Mouse (Mus musculus) MEL (cell line): Measurements from ENCODE around the gene Tnmd. TPM values are rescaled to one million over a fixed set of nuclear protein-coding genes. Genes with fewer than 3 reads are reported as not detected.
A peak's percentile ranks its signal among the peaks of the same experiment; 100 is the strongest.

Experiments used
- DNase-seq: peaks from one replicate; pipeline ENCODE4 v3.0.0; 2011; ENCODE audit warnings: low read depth, low spot score
- H3K27ac ChIP-seq: 2 replicates; pipeline ENCODE4 v1.5.1; 2012; ENCODE audit warnings: low read depth, mild to moderate bottlenecking, control low read depth, low read length, moderate library complexity; ENCODE audit not compliant: control insufficient read depth
- H3K27me3 ChIP-seq, 2 experiments: fragments of 150-350 bp in 1 of 2; sonication (generic) in 1 of 2; 2 replicates each; pipeline ENCODE4 v1.6.1; 2012; ENCODE audit warnings: low read length in 2 of 2, mild to moderate bottlenecking in 2 of 2, improper control_type of control experiment in 1 of 2, moderate library complexity in 1 of 2; ENCODE audit not compliant: insufficient read depth in 2 of 2, control insufficient read depth in 1 of 2
- H3K36me3 ChIP-seq, 2 experiments: 2 replicates each; pipeline ENCODE4 v1.6.1; 2012 to 2014; ENCODE audit warnings: low read length in 2 of 2, improper control_type of control experiment in 1 of 2, inconsistent platforms in 1 of 2, mild to moderate bottlenecking in 1 of 2; ENCODE audit not compliant: insufficient read depth in 2 of 2, control insufficient read depth in 1 of 2
- H3K4me1 ChIP-seq, 2 experiments: fragments of 150-350 bp in 1 of 2; sonication (generic) in 1 of 2; 2 replicates each; pipeline ENCODE4 v1.6.1; 2012; ENCODE audit warnings: low read length in 2 of 2, improper control_type of control experiment in 1 of 2, mild to moderate bottlenecking in 1 of 2; ENCODE audit not compliant: insufficient read depth in 2 of 2, control insufficient read depth in 1 of 2
- H3K4me3 ChIP-seq, 2 experiments: fragments of 150-350 bp in 1 of 2; sonication (generic) in 1 of 2; 2 replicates each; pipeline ENCODE4 v1.5.1; 2012; ENCODE audit warnings: low read depth in 2 of 2, low read length in 2 of 2, mild to moderate bottlenecking in 2 of 2, moderate library complexity in 2 of 2, control low read depth in 1 of 2, improper control_type of control experiment in 1 of 2; ENCODE audit not compliant: control insufficient read depth in 1 of 2, insufficient read depth in 1 of 2
- H3K79me2 ChIP-seq: 2 replicates; pipeline ENCODE4 v1.6.1; 2012; ENCODE audit warnings: mild to moderate bottlenecking, low read length, moderate library complexity; ENCODE audit not compliant: control insufficient read depth, poor library complexity, insufficient read depth
- H3K9ac ChIP-seq: 2 replicates; pipeline ENCODE4 v1.6.1; 2012; ENCODE audit warnings: low read depth, mild to moderate bottlenecking, control low read depth, low read length, moderate library complexity; ENCODE audit not compliant: control insufficient read depth, poor library complexity, severe bottlenecking
- H3K9me3 ChIP-seq: fragments of 150-350 bp; sonication (generic); replicated peaks from 2 replicates; pipeline ENCODE4 v1.6.1; 2012; ENCODE audit warnings: mild to moderate bottlenecking, low read length, improper control_type of control experiment, moderate library complexity; ENCODE audit not compliant: insufficient read depth
- BHLHE40 ChIP-seq: IDR thresholded peaks from 2 replicates; pipeline ENCODE4 v1.6.1; 2012; ENCODE audit warnings: low read depth, mild to moderate bottlenecking, inconsistent platforms, low read length, improper control_type of control experiment, borderline replicate concordance
- CHD2 ChIP-seq: IDR thresholded peaks from 2 replicates; pipeline ENCODE4 v1.6.1; 2011; ENCODE audit warnings: low read length, improper control_type of control experiment
- CTCF ChIP-seq, 3 experiments: IDR thresholded peaks in 2 of 3; conservative IDR thresholded peaks in 1 of 3; 2 replicates each; pipeline ENCODE4 v1.5.1; 2011 to 2012; ENCODE audit warnings: low read length in 3 of 3, low read depth in 2 of 3, mild to moderate bottlenecking in 2 of 3, improper control_type of control experiment in 1 of 3, inconsistent platforms in 1 of 3, mixed read lengths in 1 of 3, moderate library complexity in 1 of 3; ENCODE audit not compliant: control insufficient read depth in 1 of 3, insufficient read depth in 1 of 3, poor library complexity in 1 of 3, severe bottlenecking in 1 of 3
- ELF1 ChIP-seq: IDR thresholded peaks from 2 replicates; pipeline ENCODE4 v1.6.1; 2014; ENCODE audit warnings: low read depth, mild to moderate bottlenecking, inconsistent platforms, low read length, improper control_type of control experiment, moderate library complexity
- ETS1 ChIP-seq: IDR thresholded peaks from 2 replicates; pipeline ENCODE4 v1.6.1; 2012; ENCODE audit warnings: low read depth, mild to moderate bottlenecking, inconsistent platforms, low read length, improper control_type of control experiment, moderate library complexity
- GABPA ChIP-seq: IDR thresholded peaks from 2 replicates; pipeline ENCODE4 v1.6.1; 2012; ENCODE audit warnings: low read depth, mild to moderate bottlenecking, inconsistent platforms, low read length, improper control_type of control experiment, moderate library complexity
- GATA1 ChIP-seq: IDR thresholded peaks from 2 replicates; pipeline ENCODE4 v1.6.1; 2011; ENCODE audit warnings: low read depth, low read length, improper control_type of control experiment
- HCFC1 ChIP-seq: IDR thresholded peaks from 2 replicates; pipeline ENCODE4 v1.6.1; 2012; ENCODE audit warnings: low read depth, mild to moderate bottlenecking, inconsistent platforms, low read length, improper control_type of control experiment, moderate library complexity
- JUND ChIP-seq: IDR thresholded peaks from 2 replicates; pipeline ENCODE4 v1.6.1; 2011; ENCODE audit warnings: low read depth, mild to moderate bottlenecking, improper control_type of control experiment, low read length
- KAT2A ChIP-seq: conservative IDR thresholded peaks from 2 replicates; pipeline ENCODE4 v1.6.1; 2012; ENCODE audit warnings: low read depth, low read length, improper control_type of control experiment, inconsistent platforms
- MAFK ChIP-seq: IDR thresholded peaks from 2 replicates; pipeline ENCODE4 v1.6.1; 2011; ENCODE audit warnings: low read depth, mild to moderate bottlenecking, low read length, improper control_type of control experiment, borderline replicate concordance
- MEF2A ChIP-seq: IDR thresholded peaks from 2 replicates; pipeline ENCODE4 v1.6.1; 2014; ENCODE audit warnings: low read depth, mild to moderate bottlenecking, inconsistent platforms, low read length, improper control_type of control experiment; ENCODE audit not compliant: poor library complexity, insufficient replicate concordance, severe bottlenecking; ENCODE audit errors: extremely low read depth
- MYB ChIP-seq: IDR thresholded peaks from 2 replicates; pipeline ENCODE4 v1.6.1; 2011; ENCODE audit warnings: mild to moderate bottlenecking, low read depth, low read length, improper control_type of control experiment
- NELFE ChIP-seq: IDR thresholded peaks from 2 replicates; pipeline ENCODE4 v1.6.1; 2011; ENCODE audit warnings: low read depth, low read length, improper control_type of control experiment
- POLR2A ChIP-seq, 2 experiments: IDR thresholded peaks; 2 replicates each; pipeline ENCODE4 v1.6.1; 2011 to 2012; ENCODE audit warnings: low read length in 2 of 2, mild to moderate bottlenecking in 2 of 2, control low read depth in 1 of 2, improper control_type of control experiment in 1 of 2, low read depth in 1 of 2, moderate library complexity in 1 of 2; ENCODE audit not compliant: control insufficient read depth in 1 of 2, insufficient read depth in 1 of 2, poor library complexity in 1 of 2
- POLR2AphosphoS5 ChIP-seq: IDR thresholded peaks from 2 replicates; pipeline ENCODE4 v1.6.1; 2012; ENCODE audit warnings: low read depth, borderline replicate concordance, mild to moderate bottlenecking, inconsistent platforms, low read length, moderate library complexity, mixed read lengths
- RAD21 ChIP-seq: IDR thresholded peaks from 2 replicates; pipeline ENCODE4 v1.6.1; 2011; ENCODE audit warnings: mild to moderate bottlenecking, low read depth, low read length, improper control_type of control experiment
- RCOR1 ChIP-seq: IDR thresholded peaks from 2 replicates; pipeline ENCODE4 v1.6.1; 2012; ENCODE audit warnings: low read depth, mild to moderate bottlenecking, inconsistent platforms, low read length, improper control_type of control experiment
- TAL1 ChIP-seq: IDR thresholded peaks from 2 replicates; pipeline ENCODE4 v1.6.1; 2012; ENCODE audit warnings: mild to moderate bottlenecking, inconsistent platforms, low read length, moderate library complexity, mixed read lengths
- TBP ChIP-seq: IDR thresholded peaks from 2 replicates; pipeline ENCODE4 v1.8.0; 2011; ENCODE audit warnings: low read depth, low read length, improper control_type of control experiment
- TCF12 ChIP-seq: IDR thresholded peaks from 2 replicates; pipeline ENCODE4 v1.6.1; 2014; ENCODE audit warnings: low read depth, mild to moderate bottlenecking, inconsistent platforms, low read length, improper control_type of control experiment, moderate library complexity
- USF1 ChIP-seq: IDR thresholded peaks from 2 replicates; pipeline ENCODE4 v1.6.1; 2014; ENCODE audit warnings: low read depth, mild to moderate bottlenecking, inconsistent platforms, low read length, improper control_type of control experiment, moderate library complexity
- USF2 ChIP-seq, 2 experiments: IDR thresholded peaks; 2 replicates each; pipeline ENCODE4 v1.6.1; 2011 to 2012; ENCODE audit warnings: improper control_type of control experiment in 2 of 2, low read length in 2 of 2, borderline replicate concordance in 1 of 2, inconsistent platforms in 1 of 2, low read depth in 1 of 2, mild to moderate bottlenecking in 1 of 2; ENCODE audit not compliant: insufficient read depth in 1 of 2
- ZMIZ1 ChIP-seq: IDR thresholded peaks from 2 replicates; pipeline ENCODE4 v1.6.1; 2012; ENCODE audit warnings: low read depth, mild to moderate bottlenecking, inconsistent platforms, low read length, improper control_type of control experiment, moderate library complexity
- polyA plus RNA-seq, 2 experiments: library from polyadenylated mRNA; stranded (reverse) in 1 of 2; unstranded in 1 of 2; fragments of >175 nt in 1 of 2; fragments of >200 nt in 1 of 2; gene quantifications; 2 replicates each; pipeline versions ENCODE4 v1.2.1 to v1.2.4; 2012; ENCODE audit warnings: low replicate concordance in 2 of 2, low read depth in 1 of 2; ENCODE audit not compliant: insufficient read length in 2 of 2, insufficient read depth in 1 of 2, missing spikeins in 1 of 2
- total RNA-seq: library from RNA; depleted of rRNA; stranded (reverse); fragments of 300-350 nt; gene quantifications from 2 replicates; pipeline ENCODE4 v1.2.3, GENCODE M21; 2012; rRNA removed

Tnmd gene
- total RNA-seq (not detected in 2 replicates), polyA plus RNA-seq (not detected)

DNA sequence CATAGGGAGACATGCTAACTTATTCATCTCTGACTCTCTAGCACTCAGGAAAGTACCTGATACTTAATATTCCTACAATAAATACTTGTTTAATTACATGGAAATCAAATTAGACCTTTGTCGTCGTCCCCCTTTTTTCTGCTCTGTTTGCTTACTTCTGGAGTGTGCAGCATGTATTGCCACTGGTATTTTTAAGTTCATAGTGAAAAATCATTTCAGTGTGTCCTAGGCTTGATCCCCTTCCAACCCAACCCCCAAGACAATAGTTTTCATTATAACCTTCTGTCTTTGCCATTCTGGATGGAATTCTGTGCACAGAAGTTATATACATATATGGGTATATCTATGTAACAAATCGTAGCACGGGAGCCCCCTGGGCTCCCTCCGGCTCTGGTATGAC lies at the start of gene Tnmd:
TSS of gene Tnmd (plus strand) at position 301 of the 400 bp plus-strand sequence.
- H3K79me2 ChIP-seq: no peaks in the 10 kb centered on the region
- no peaks in the 10 kb centered on the region for H3K9me3 ChIP-seq
- no peaks in the 10 kb centered on the region for H3K4me1 ChIP-seq
- H3K4me3 ChIP-seq: no peak within 1 kb of the TSS
- H3K27me3 ChIP-seq: no peaks in the 10 kb centered on the region
- H3K9ac ChIP-seq: no peak within 1 kb of the TSS
- no peak within 1 kb of the TSS for H3K27ac ChIP-seq
- H3K36me3 ChIP-seq: no peaks in the 10 kb centered on the region
- TF ChIP-seq HCFC1: no peak
- no peak for TF ChIP-seq TCF12
- no peak for TF ChIP-seq CHD2
- no peak for TF ChIP-seq KAT2A
- no peak for TF ChIP-seq NELFE
- no peak for DNase-seq

DNA sequence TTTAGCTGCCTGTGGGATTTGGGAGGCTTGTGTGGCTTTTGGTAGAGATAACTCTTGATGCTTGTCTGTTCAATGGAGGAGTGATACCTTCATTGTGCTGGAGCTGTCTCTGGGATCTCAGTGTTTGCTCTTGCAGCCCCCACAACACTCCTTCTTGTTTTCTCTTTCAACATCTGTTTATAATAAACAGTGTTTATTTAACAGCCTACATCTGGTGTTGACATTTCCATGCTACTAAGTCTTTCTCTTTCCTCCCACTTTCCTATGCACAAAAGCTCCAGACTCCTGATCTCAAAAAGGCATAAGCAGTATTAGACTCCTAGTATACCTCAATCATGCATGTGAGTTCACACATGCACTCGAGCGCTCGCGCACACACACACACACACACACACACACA lies 2.9 kb downstream of the Tnmd start:
- H3K9ac ChIP-seq: no peak overlapping the region
- H3K27ac ChIP-seq: no peak overlapping the region
- TF ChIP-seq NELFE (no peak), ZMIZ1 (no peak), CTCF (IDR thresholded peaks at IDR 0.05 in 2 of 3, conservative IDR thresholded peaks at IDR 0.05 in 1 of 3; ENCODE audit: control insufficient read depth in 1 of 3, insufficient read depth in 1 of 3, low read depth in 2 of 3, low read length in 3 of 3, poor library complexity in 1 of 3, severe bottlenecking in 1 of 3) (no peak), BHLHE40 (no peak), RAD21 (no peak), MEF2A (no peak), GABPA (no peak), TBP (no peak), ELF1 (no peak)
- TF ChIP-seq, all 39 proteins: peak for 0
- Histone ChIP-seq H3K4me1 (no peaks in the 10 kb centered on the region), H3K27me3 (no peaks in the 10 kb centered on the region), H3K9me3 (no peaks in the 10 kb centered on the region), H3K36me3 (no peaks in the 10 kb centered on the region), H3K79me2 (no peaks in the 10 kb centered on the region), H3K4me3 (no peak overlapping the region)
- DNase-seq: no peak

DNA sequence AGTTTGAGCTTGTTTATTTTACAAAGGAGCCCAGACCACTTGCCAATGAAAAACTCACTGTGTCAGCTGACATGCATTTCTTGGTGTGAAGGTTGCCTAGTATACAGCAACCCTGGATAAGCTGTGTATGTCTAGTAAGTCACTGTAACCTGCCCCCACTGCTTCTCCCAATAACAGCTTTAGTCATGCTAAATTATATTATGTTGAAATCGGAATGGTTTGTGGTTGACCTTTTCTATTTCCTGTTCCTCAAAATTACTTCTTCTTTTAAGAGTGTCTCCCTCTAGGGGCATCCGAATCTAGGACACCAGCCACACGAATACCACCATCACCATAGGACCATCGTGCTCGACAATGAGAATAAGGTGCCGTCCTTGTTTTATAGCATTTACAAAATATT lies 19.0 kb downstream of the Tnmd start:
- no peak overlapping the region for H3K9ac ChIP-seq
- H3K4me1 ChIP-seq: peaks cover 0 to 4% of the 10 kb centered on the region in 2 experiments; a peak in 1 of 4 replicates
- no peak overlapping the region for H3K4me3 ChIP-seq
- no peaks in the 10 kb centered on the region for H3K79me2 ChIP-seq
- peaks cover 0 to 2% of the 10 kb centered on the region in 2 experiments; a peak in 1 of 4 replicates for H3K27me3 ChIP-seq
- no peak overlapping the region for H3K27ac ChIP-seq
- H3K36me3 ChIP-seq: peaks cover 0 to 5% of the 10 kb centered on the region in 2 experiments; a peak in 2 of 4 replicates
- no peaks in the 10 kb centered on the region for H3K9me3 ChIP-seq
- peak; percentile 76 for DNase-seq
- TF ChIP-seq MAFK (no peak), ETS1 (0 out of 2 replicates have a peak, but pooled peaks have one; percentile 4), TAL1 (no peak), USF1 (no peak), USF2 (IDR thresholded peaks at IDR 0.05; ENCODE audit: borderline replicate concordance in 1 of 2, insufficient read depth in 1 of 2, low read depth in 1 of 2, low read length in 2 of 2) (no peak), POLR2AphosphoS5 (no peak), POLR2A (IDR thresholded peaks at IDR 0.05; ENCODE audit: control insufficient read depth in 1 of 2, insufficient read depth in 1 of 2, low read depth in 1 of 2, low read length in 2 of 2, poor library complexity in 1 of 2) (no peak), RCOR1 (0 out of 2 replicates have a peak, but pooled peaks have one; percentile 19), JUND (no peak), MYB (no peak), RAD21 (peak; percentile 11), CTCF (IDR thresholded peaks at IDR 0.05 in 2 of 3, conservative IDR thresholded peaks at IDR 0.05 in 1 of 3; ENCODE audit: control insufficient read depth in 1 of 3, insufficient read depth in 1 of 3, low read depth in 2 of 3, low read length in 3 of 3, poor library complexity in 1 of 3, severe bottlenecking in 1 of 3) (peak in 1 of 3 experiments; percentile 50; a peak in 2 of 6 replicates), ELF1 (no peak), GATA1 (no peak), GABPA (no peak)
